ENCODE assay signal across 23 mouse cellular contexts in genomic region chr10:42848179-42849080, GRCm38 (mm10). TPM values are rescaled to one million over a fixed set of nuclear protein-coding genes. Genes with fewer than 3 reads are reported as not detected.
DNase-seq lines count a peak whose midpoint lies in the region; ATAC-seq lines count a peak whose summit lies in the region.
"Had no signal": no experiment of that assay in that cellular context is flagged by ENCODE, and none has a peak within 500 bp of the region (broad histone marks: within the 10 kb centered on the region; RNA-seq: fewer than 3 reads in every experiment).

No protein-coding gene starts in this region.

- H3K9me3 ChIP-seq in midbrain, embryonic 16.5 days (replicated peaks; ENCODE audit: control insufficient read depth, low read length, poor library complexity, severe bottlenecking), result no peaks in the 10 kb centered on the region
- peaks cover under 1% of the 10 kb centered on the region; the same call in 1 of the 2 replicates for H3K9me3 ChIP-seq in midbrain, embryonic 11.5 days (ENCODE audit: control insufficient read depth, low read length)
- H3K9me3 ChIP-seq: embryonic facial prominence, embryonic 15.5 days; heart, embryonic 15.5 days; limb, embryonic 10.5 days; neural tube, embryonic 12.5 days had no signal

- H3K36me3 ChIP-seq in midbrain, embryonic 16.5 days (ENCODE audit: control insufficient read depth, insufficient read depth, low read length), result no peaks in the 10 kb centered on the region
- H3K36me3 ChIP-seq in midbrain, embryonic 11.5 days (ENCODE audit: control insufficient read depth, insufficient read depth, low read length), result no peaks in the 10 kb centered on the region
- H3K36me3 ChIP-seq: embryonic facial prominence, embryonic 15.5 days; heart, embryonic 15.5 days; limb, embryonic 10.5 days had no signal

- H3K27ac ChIP-seq in midbrain, embryonic 16.5 days (ENCODE audit: low read length), result no peak overlapping the region
- no peak overlapping the region for H3K27ac ChIP-seq in midbrain, embryonic 11.5 days (ENCODE audit: low read depth, low read length)
- H3K27ac ChIP-seq: embryonic facial prominence, embryonic 15.5 days; heart, adult 2 months; heart, embryonic 15.5 days; left cerebral cortex, adult 2 months; limb, embryonic 10.5 days; neural tube, embryonic 12.5 days had no signal

- no peak overlapping the region for H3K4me2 ChIP-seq in midbrain, embryonic 16.5 days (ENCODE audit: low read length)
- no peak overlapping the region for H3K4me2 ChIP-seq in midbrain, embryonic 11.5 days
- H3K4me2 ChIP-seq: embryonic facial prominence, embryonic 15.5 days; heart, embryonic 15.5 days; neural tube, embryonic 12.5 days had no signal

- H3K4me3 ChIP-seq in midbrain, embryonic 16.5 days (ENCODE audit: low read depth, low read length), result no peak overlapping the region
- H3K4me3 ChIP-seq in midbrain, embryonic 11.5 days (ENCODE audit: low read depth, low read length), result no peak overlapping the region
- H3K4me3 ChIP-seq: embryonic facial prominence, embryonic 15.5 days; heart, adult 2 months; heart, embryonic 15.5 days; left cerebral cortex, adult 2 months; limb, embryonic 10.5 days; neural tube, embryonic 12.5 days had no signal

- DNase-seq in midbrain, embryonic 11.5 days (ENCODE audit: low spot score, missing footprints), result no peak
- DNase-seq in CD4-positive helper T cell, adult 2 months (ENCODE audit: low read depth, low spot score), result peak; percentile 60
- no peak for DNase-seq in T-cell, adult 2 months (ENCODE audit: low spot score)
- DNase-seq in right cerebral cortex, adult 18-20 months, result no peak
- DNase-seq: adrenal gland, postnatal 14 days; cerebellum, adult 11-12 months; cerebellum, postnatal 36 days; heart, adult 2 months; kidney, adult 9 months; kidney, postnatal 36 days; layer of hippocampus, adult 9-11 months; lung, adult 2 months; right cerebral cortex, postnatal 14 days had no signal

- WGBS in midbrain, embryonic 16.5 days, result 95% methylated on average over 13 of the region's 13 CpGs
- 94% methylated on average over 13 of the region's 13 CpGs for WGBS in midbrain, embryonic 11.5 days

- no peaks in the 10 kb centered on the region for H3K4me1 ChIP-seq in midbrain, embryonic 16.5 days (ENCODE audit: control insufficient read depth, insufficient read depth, low read length)
- no peaks in the 10 kb centered on the region for H3K4me1 ChIP-seq in midbrain, embryonic 11.5 days (ENCODE audit: control insufficient read depth, insufficient read depth, low read length)
- H3K4me1 ChIP-seq: embryonic facial prominence, embryonic 15.5 days; heart, embryonic 15.5 days; limb, embryonic 10.5 days; neural tube, embryonic 12.5 days had no signal

- ATAC-seq in midbrain, embryonic 16.5 days, result 0 out of 2 replicates have a peak, but pooled peaks have one; percentile 28
- no peak for ATAC-seq in midbrain, embryonic 11.5 days (ENCODE audit: low FRiP score)
- peak; percentile 14 for ATAC-seq in CD4-positive, CD25-positive, alpha-beta regulatory T cell, adult 4 months
- ATAC-seq in neutrophil, adult 5-6 weeks (ENCODE audit: extremely low read depth, insufficient number of reproducible peaks, low FRiP score, poor library complexity, severe bottlenecking), result 0 out of 2 replicates have a peak, but pooled peaks have one; percentile 31
- ATAC-seq: activated CD4-positive, CD25-positive, alpha-beta regulatory T cell, adult 4 months; Patski had no signal

- no peaks in the 10 kb centered on the region for H3K27me3 ChIP-seq in midbrain, embryonic 16.5 days (ENCODE audit: control insufficient read depth, insufficient read depth, low read depth, low read length)
- no peaks in the 10 kb centered on the region for H3K27me3 ChIP-seq in midbrain, embryonic 11.5 days (ENCODE audit: control insufficient read depth, insufficient read depth, low read length)
- H3K27me3 ChIP-seq: embryonic facial prominence, embryonic 15.5 days; neural tube, embryonic 12.5 days; Patski had no signal

- H3K9ac ChIP-seq in midbrain, embryonic 16.5 days (ENCODE audit: low read depth, low read length), result no peak overlapping the region
- H3K9ac ChIP-seq in midbrain, embryonic 11.5 days (ENCODE audit: low read length), result no peak overlapping the region
- H3K9ac ChIP-seq: embryonic facial prominence, embryonic 15.5 days; heart, embryonic 15.5 days; neural tube, embryonic 12.5 days had no signal

RNA-seq across cellular contexts. Expression of gene Scml4, which starts 11.7 kb away (rescaled TPM):
- 19.5 and 22.0 TPM in 2 replicates for polyA plus RNA-seq in midbrain, embryonic 16.5 days (2015; fragmentation: Nextera tagmentation; extraction: Ambion mirVana)
- 1.1 and 1.4 TPM in 2 replicates for polyA plus RNA-seq in midbrain, embryonic 11.5 days (2014; fragmentation: Nextera tagmentation; extraction: Ambion mirVana)
- polyA plus RNA-seq in CD4-positive, CD25-positive, alpha-beta regulatory T cell, adult 4 months (2017; shearing (Covaris generic)), result 10 to 100 TPM; 56.6 to 87.8 TPM
- 66.6 and 80.2 TPM in 2 replicates for total RNA-seq in neutrophil, adult 5-6 weeks (2017)
